Mouse (Mus musculus) layer of hippocampus, adult 2 months (tissue): ENCODE results near the gene Fam81b. TPM values are rescaled to one million over a fixed set of nuclear protein-coding genes. Genes with fewer than 3 reads are reported as not detected.

Source experiments
- DNase-seq, 2 experiments: peaks; one replicate each; pipeline ENCODE4 v3.0.0; 2022; ENCODE audit warnings: low spot score in 2 of 2
- H3K27ac ChIP-seq: fragments of 200-600 bp; 2 replicates; pipeline ENCODE4 v1.8.1; 2022
- H3K4me3 ChIP-seq: fragments of 200-600 bp; 2 replicates; pipeline ENCODE4 v1.8.1; 2022; ENCODE audit warnings: mild to moderate bottlenecking
- CTCF ChIP-seq: fragments of 200-600 bp; conservative IDR thresholded peaks from 2 replicates; pipeline ENCODE4 v1.8.1; 2022; ENCODE audit warnings: antibody characterized with exemption, mild to moderate bottlenecking, moderate library complexity
- microRNA-seq, 2 experiments: library from miRNA; unstranded; fragments of <30 nt; microRNA quantifications; one replicate each; pipeline ENCODE4 v1.2.0; 2021
- total RNA-seq, 2 experiments: library from RNA; stranded (reverse); gene quantifications; 2 replicates each; pipeline ENCODE4 v1.2.3; 2021

Fam81b gene
- total RNA-seq, 2 experiments from 2014 or later = 0.31 TPM; not detected in 1

- TF ChIP-seq CTCF = no peak
- no peak overlapping the region for H3K27ac ChIP-seq
- no peak overlapping the region for H3K4me3 ChIP-seq
- DNase-seq = no peak
These were observed 144.3 kb downstream of the Fam81b start for GRCm38 (mm10) chr13:76160587-76160986.

- no peak for TF ChIP-seq CTCF
- H3K27ac ChIP-seq = no peak overlapping the region
- H3K4me3 ChIP-seq = no peak overlapping the region
- DNase-seq = no peak
These were observed 147.4 kb downstream of the Fam81b start for GRCm38 (mm10) chr13:76157508-76157907.

GRCm38 (mm10) chr13:76157099-76157498, 147.8 kb downstream of the Fam81b start:
- DNase-seq = no peak
- no peak overlapping the region for H3K27ac ChIP-seq
- TF ChIP-seq CTCF = no peak

More at GRCm38 (mm10) chr13:76157099-76157498, 147.8 kb downstream of the Fam81b start:
- H3K4me3 ChIP-seq = no peak overlapping the region

Small RNA genes within 50 kb of the gene (microRNA-seq; reads per million reads assigned to microRNA genes)
- 0 reads per million in 2 experiments for gene Gm24025

Other genes starting within 250 kb of the Fam81b start
- gene Gpr150, start 248.1 kb downstream of the Fam81b start, total RNA-seq = 1 to 10 TPM; 1.6 to 2.2 TPM
- 1 to 10 TPM; 5.9 to 7.0 TPM for gene Arsk, start 206.4 kb downstream of the Fam81b start, total RNA-seq
- gene Ttc37, start 206.3 kb downstream of the Fam81b start, total RNA-seq = 10 to 100 TPM; 19.8 to 22.2 TPM
- 10 to 100 TPM; 56.1 to 62.0 TPM for gene Mctp1, start 79.5 kb upstream of the Fam81b start, total RNA-seq